Mouse (Mus musculus) testis, postnatal 10 days (tissue): ENCODE data around the gene Prok2.
A peak's percentile ranks its signal among the peaks of the same experiment; 100 is the strongest.

Experiments used
- DNase-seq: peaks from one replicate; pipeline ENCODE4 v3.0.0; 2021; ENCODE audit warnings: low spot score

The Prok2 gene

DNA sequence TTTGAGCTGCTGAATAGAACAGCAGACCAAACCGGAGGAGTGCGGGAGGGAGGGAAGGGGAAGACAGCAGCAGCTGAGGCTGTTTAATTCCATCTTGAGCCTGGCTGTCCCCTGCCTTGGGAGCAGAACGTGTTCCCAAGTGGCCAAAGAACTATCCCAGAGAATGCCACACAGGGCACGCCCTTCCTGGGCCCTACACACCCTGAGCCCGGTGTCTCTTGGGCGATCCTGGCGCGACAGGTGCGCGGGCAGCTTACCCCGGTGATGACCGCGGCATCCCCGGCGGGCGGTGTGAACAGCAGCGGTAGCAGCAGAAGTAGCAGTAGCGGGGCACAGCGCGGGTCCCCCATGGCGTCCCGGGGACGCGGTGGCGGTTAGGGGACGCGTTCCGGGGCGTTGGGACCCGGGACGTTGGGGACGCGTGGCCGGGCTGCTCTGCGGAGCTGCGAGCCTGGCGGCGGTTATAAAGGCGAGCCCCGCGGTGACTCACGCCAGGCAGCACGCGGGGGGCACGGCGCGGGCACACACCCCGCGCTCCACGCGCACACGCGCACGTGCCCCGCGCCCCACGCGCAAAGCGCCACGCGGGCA, at the start of gene Prok2:
Gene Prok2 (minus strand): TSS at position 422 of the 591 bp plus-strand sequence.
- peak; percentile 40 for DNase-seq

DNA sequence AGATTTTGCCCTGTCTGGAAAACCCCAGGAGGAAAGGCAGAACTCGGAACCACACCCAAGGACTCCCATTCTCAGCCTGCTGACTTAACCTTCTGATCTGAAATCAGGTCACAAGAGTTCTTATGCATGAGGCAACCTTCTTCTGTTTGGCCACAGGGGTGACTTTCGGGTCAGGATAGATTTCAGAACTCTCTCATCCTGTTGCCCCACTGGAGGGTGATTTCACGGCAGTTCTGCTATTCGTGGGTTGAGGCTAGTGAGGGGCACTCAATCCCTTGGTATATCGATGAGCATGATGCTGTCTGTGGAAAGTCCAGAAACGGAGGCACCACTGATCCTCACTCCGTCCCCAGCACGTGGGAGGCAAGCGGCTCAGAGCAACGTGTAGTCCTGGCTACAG, 48.5 kb upstream of the Prok2 start:
- DNase-seq: no peak

DNA sequence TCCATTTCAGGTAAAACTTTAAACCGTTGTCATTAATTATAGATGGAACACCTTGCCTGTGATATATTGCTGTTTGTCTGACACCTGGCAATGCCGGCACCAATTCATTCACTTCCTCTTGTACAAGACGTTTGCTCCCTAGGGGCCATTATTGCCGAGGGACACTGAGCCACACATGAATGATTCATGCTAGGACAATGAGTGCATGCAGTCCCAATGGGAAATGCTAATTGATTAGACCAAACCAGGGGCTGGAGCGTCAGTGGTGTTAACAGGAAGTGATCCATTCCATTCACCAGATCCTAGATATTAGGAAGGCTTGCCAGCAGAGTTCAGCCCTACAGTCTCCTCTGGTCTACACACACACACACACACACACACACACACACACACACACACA, 42.3 kb upstream of the Prok2 start:
- DNase-seq: no peak

DNA sequence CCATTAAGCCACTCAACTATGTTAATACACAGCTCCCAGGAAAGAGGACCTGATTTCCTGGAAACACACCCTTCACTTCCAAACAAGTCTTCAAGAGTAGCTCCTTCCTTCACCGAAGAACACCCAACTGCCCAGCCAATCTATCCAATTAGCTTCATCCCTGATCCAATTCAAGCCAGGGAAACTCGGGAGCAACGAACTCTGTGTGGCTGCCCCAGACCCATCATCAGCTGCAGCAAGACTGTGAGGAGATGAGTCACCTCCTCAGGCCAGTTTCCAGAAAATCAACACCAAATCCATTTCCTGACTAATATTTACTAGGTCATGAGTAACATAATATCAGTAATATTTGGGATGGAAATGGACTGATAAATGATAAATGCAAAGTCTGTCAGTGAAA, 38.7 kb upstream of the Prok2 start:
- no peak for DNase-seq

DNA sequence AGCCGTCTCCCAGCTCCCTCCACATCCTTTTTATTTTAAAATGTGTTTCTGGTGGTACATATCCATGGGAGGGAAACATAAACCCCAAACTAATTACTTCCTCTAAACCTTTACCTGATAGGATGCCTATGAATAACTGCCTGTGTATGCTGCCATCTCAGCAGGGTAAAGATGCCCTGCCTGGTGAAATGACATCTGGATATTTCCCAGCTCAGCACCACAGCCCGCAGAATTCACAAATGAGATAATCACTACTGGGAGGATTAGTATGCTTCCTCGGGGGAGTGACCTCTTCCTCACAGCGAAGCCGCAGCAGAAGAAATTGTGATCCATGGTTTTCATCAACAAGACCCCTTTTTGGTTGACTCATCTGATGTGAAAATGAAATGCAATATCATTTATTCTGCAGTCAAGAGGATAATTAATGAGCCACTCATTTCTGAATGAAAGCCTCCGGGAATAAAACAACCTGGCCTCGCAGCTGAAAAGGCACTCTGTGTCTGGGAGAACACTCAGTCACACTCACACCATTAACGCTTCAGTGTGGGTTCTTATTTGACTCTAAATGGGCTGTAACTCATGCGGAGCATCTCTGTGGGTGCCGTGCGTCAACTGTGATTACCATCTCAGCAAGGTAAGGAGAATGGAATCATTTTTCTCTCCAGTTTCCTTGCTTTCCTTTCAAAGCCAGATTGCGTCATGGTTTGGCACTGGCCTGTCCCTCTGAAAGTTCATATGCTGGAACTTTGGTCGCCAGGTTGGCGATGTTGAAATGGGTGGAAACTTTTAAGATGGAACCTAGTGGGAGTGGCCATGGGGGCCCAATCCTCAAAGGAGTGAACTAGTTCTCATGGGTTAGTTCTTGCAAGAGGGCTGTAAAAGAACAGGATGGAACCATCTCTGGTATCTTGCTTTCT, 36.1 kb upstream of the Prok2 start:
- no peak for DNase-seq

DNA sequence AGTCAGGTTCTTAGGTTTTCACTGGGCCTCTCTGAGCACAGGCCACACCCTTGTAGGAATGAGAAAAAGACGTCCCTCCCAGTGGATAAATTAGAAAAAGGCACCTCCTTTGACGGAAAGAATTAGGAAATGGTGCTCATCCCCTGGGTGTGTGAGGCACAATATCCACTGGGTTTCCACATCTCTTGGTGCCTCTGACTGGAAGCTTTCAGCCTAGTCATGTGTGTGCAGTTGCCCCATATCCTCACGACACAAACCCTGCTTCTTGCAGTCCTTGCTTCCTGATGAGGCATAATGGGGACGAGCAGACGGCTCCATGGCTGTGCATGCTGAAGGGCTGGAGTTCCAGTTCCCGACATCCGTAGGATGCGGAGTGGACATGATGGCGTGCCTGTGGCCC, 29.9 kb upstream of the Prok2 start:
- DNase-seq: no peak

DNA sequence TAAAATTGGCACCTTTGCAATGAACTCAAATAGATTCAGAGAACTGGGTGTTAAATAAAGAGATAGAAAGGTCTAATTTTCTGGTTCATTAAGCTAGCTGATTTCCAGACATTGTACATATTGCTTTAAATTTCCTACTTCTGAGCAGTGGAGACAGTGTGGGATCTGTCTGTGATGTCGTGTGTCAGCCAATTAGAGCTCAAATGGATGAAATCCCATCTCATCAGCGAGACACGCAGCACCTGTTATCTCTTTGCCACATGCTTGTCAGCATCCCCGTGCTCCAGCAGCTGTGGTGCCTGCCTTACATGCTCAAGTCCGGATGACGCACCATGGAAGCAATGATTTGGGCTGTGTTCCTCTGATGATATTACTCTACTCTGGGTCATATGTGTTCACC, 25.1 kb upstream of the Prok2 start:
- DNase-seq: no peak

DNA sequence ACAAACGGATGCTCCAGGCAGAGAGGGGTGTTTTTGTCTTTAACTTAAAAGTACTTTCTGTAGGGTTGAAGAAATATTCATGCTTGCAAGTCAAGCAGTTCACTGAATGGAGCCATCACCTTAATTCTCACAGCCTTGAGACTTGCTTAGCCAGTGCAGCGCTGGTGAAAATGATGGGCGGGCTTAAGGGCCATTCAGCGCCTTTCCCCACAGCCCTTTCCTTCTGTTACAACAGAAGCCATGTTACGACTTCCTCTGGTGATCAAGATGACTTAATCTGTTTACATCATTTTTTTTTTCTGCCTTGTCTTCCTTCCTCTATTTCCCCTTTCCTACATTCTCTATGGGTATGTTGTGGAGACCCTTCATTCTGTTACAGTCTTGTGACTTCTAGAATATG, 20.1 kb upstream of the Prok2 start:
- DNase-seq: no peak

DNA sequence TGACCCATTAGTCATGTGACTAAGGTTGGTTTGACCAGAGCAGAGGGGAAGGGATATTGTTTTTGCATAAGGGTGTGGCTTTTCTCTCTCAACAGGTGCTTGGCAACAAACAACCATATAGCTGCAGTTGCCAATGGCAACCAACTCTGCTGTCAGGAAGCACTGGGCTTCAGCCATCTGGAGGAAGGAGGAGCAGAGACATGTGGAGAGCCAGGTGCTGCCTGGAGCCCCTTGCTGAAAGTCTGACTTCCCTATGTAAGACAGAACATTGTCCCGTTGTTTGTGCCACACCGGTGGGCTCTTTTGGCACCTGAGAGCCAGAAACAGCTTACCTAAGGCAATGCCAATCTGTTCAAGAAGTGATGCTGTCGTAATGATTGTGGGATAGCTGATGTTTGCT, 16.7 kb upstream of the Prok2 start:
- DNase-seq: no peak

DNA sequence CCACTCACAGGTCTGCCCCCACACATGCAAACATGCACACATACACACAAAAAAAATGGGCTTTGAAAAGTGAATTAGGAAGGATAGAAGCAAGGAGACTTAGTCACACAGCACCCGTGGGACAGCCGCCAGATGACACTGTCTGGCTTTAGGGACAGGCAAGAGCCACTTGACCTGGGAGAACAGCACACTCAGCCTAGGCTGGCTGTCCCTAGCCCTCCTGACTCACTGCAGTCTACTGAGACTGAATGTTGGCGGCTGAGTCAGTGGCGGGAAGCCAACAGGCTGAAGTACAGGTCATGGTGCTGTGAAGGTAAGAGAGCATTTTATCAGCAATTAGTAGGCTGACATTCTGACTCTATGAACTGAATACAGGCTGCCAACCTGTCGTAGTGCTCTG, 8.5 kb upstream of the Prok2 start:
- no peak for DNase-seq

DNA sequence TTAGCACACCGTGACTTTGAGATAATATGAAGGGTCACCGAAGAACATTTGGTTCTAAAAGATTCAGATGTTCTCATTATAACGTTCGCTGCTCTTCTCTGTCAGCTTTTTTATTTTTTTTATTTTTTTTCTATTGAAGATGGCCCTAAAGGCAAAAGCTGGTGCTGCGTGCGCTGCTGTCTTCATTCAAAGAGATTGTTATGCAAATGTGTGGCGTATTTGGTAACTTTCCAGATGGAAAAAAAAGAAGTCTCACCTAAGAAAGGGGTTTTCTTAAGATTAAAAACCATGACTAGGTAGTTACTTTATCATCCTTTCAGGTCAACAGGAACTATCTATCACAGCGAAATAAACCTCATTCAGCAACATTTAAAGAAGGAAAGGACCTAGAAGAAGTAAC, 6.5 kb upstream of the Prok2 start:
- no peak for DNase-seq

DNA sequence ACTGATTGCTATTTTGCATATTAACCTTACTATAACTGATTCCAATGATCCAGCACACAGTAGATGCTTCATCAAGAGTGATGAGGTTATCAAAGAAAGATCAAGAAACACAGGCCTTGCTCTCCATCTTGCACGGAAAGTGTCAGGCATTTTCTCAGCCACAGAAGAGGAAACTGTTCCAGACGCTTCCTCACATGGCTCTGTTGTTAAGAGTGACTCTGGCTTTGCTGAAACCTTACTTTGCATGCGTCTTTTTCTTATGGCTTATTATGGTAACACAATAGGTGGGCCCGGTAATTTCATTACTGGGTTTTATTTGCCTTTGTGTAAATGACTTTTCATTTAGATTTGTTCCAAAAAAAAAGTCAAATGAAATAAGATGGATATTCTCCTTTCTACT, 5.7 kb upstream of the Prok2 start:
- DNase-seq: no peak

DNA sequence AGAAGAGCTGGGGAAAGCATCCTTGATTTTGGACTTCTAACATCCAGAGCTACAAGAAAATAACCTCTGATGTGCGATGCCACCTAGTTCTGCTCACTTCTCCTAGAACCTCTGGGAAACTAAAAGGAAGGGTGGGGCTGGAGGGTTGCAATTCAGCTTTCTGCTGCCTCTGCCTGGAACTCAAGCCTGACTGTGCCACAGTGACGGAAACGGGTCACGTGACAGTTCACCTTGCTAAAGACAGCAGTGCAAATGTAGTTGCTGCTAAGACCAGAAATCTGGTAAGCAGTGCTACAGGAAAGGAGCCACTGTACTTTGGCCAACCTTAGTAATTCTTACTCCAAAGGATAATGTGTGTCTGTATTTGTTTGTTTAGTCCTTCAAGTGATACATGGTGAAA, 3.7 kb upstream of the Prok2 start:
- no peak for DNase-seq

DNA sequence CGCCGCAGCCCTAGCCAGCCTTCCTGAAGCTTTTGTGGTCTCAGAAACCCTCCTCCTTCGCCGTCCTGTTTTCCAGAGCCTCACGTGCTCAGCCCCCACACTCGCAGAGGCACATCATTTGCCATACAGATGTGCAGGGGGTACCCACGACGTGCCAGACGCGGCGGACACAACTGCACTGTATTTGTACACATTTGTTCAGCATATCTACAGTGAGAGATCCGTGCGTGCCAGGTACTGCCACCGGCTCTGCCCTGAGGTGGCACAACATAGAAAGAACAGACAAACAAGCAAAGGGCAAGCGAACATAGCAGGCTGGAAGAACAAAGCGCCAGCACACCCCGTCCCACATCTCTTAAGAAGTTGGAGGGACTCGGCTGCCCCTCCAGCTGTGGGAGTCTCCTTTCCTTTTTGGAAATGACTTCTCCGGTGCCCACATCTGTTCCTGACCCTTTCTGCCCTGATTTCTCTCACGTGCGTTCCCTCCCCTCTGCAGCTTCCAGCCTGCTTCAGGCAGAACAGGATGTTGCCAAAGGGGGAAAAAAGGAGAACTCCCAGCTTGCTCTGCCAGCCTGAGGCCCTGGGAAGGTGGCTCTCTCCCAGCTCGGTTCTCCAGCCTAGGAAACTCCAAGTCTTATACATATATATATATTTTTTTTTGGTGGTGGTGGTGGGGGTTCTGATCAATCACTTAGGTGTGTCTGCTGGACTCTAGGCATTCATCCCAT, 548 bp upstream of the Prok2 start:
- DNase-seq: no peak

DNA sequence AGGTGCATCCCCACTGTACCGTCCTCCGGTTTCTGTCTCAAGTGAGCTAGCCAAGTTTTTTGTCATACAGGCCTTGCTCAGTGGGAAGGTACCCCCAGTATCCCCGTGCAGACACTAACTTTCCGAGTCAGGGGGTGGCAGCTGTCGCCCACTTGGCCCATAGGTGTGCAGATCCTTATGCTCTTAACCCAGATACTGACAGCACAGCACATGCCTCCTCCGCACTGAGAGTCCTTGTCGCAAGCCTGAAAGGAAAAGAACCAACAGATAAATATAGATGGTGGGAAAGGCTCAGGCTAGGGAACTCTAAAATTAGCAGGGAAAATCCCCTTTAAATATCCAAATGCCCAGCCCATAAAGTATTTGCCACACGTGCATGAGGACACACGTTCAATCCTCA, 3.8 kb downstream of the Prok2 start:
- no peak for DNase-seq

DNA sequence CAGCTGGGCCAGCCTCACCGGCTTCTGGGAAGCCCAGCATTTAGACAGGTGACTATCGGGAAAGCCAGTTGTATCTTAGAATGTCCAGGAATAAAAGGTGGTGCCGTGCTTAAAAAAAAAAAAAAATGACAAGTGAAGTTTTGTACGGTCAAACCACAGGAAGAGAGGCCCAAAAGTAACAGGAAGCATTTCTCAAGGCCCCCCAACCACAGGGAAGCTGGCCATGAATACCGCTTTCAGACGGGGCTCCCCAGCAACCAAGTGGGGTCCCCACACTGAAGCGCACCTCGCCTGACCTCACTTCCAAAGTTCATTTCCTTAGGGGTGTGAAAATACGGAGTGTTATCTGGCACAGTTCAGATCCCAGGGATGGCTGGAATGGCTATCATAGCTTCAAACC, 5.2 kb downstream of the Prok2 start:
- DNase-seq: no peak

DNA sequence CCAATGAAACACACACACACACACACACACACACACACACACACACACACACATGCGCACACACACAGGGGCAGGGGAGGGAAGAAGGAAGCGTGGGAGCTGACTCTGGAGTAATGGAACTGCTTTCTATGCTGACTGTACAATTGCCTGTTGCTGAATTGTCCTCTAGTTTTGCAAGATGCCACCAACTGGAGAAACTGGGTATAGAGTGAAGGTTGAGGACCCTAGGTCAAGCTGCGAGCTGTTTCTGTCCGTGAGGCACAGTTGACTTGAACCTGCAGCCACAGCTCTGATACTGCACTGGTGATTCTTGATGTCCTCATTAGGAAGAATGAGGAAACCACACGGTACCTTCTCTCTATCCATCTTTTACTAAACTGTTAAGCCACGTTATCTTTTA, 10.3 kb downstream of the Prok2 start:
- DNase-seq: no peak

DNA sequence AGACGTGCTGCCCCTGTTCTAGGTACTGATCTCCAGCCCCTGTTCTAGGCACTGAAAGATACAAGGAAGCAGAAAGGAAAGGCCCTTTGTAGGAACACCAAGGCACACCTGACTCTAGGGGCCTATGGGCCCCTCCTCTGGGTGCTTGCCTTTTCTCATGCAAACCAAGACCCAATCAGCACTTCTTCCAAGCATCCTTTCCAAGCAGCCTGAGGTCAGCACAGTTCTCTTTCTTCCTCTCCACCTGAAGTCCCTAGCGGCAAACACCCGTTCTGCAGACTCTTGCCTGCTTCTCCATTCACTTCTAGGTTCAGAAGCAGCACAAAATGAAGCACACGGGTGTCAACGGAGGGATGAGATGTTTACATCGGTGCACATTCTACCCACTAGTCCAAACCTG, 11.0 kb downstream of the Prok2 start:
- DNase-seq: no peak

DNA sequence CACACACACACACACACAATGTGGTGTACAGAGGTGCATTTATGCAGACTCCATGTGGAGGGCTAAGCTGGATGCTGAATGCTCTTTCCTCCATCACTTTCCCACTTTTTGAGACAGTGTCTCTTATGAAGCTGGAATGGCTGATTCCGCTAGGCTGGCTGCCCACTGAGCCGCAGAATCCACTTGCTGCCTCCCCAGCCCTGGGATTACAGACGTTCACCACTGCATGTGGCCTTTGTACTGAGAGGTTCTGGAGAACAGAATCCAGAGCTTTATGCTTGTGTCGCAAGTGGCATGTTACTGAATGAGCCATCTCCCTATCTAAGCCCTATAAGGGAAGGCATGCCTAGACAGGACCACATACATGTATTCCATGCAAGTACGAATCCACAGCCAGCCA, 12.9 kb downstream of the Prok2 start:
- no peak for DNase-seq

DNA sequence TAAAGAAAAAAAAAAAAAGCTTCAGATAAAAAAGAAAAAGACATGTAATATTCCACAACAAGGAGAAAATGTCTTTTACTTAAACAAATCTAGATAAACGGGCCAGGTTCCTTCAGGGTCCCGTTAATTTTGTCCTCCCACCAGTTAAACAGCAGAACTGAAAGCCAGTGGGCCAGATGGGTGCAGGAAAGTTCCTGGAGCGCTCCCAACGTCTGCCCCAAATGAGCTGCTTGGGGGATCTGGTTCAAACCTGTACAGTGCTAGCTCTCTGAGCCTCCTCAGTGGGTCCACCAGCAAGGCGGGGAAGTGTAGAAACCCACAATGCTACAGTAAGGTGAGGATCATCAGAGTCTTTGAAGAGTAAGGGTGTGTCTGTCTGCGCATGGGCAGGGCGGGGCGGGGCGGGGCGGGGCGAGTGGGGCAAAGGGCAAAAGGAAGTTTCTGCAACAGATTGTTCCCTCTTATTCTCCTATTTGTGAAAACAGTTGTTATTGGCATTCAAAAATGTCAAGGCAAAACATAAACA, 14.6 kb downstream of the Prok2 start:
- DNase-seq: no peak

DNA sequence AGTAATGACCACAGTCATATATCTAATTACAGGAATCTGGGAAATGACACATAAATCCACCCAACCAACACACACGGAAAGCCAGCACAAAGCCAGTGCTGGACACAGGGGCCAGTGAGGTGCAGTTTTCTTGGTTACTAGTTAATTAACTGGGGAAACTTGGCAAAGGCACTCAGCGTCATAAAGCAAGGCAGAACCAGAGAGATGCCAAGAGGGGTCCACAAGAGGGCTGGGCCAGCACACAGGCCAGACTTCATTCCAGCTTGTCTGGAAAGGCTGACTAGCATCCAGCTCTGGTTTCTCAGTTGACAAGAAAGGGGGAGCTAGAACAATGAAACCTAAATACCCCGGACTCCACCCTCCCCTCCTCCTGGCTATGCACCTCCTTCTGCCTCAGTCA, 25.7 kb downstream of the Prok2 start:
- no peak for DNase-seq

DNA sequence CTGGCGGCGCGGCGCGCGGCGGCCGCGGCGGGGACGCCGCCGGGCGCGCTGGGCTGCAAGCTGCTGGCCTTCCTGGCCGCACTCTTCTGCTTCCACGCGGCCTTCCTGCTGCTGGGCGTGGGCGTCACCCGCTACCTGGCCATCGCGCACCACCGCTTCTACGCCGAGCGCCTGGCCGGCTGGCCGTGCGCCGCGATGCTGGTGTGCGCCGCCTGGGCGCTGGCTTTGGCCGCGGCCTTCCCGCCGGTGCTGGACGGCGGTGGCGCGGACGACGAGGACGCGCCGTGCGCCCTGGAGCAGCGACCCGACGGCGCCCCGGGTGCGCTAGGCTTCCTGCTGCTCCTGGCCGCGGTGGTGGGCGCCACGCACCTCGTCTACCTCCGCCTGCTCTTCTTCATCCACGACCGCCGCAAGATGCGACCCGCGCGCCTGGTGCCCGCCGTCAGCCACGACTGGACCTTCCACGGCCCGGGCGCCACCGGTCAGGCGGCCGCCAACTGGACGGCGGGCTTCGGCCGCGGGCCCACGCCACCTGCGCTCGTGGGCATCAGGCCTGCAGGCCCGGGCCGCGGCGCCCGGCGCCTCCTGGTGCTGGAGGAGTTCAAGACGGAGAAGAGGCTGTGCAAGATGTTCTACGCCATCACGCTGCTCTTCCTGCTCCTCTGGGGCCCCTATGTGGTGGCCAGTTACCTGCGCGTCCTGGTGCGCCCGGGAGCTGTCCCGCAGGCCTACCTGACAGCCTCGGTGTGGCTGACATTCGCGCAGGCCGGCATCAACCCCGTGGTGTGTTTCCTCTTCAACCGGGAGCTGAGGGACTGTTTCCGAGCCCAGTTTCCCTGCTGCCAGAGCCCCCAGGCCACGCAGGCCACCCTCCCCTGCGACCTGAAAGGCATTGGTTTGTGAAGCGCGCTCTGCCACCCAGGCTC, 33.0 kb downstream of the Prok2 start:
- peak; percentile 45 for DNase-seq
